Mouse (Mus musculus) testis, postnatal 10 days (tissue): ENCODE data around the gene Fam160a1.

Experiments
- DNase-seq: peaks from one replicate; pipeline ENCODE4 v3.0.0; 2021; ENCODE audit warnings: low spot score

Gene Fam160a1

GRCm38 (mm10) chr3:85679960-85680359 lies 137.1 kb downstream of the Fam160a1 start:
- no peak for DNase-seq

DNA sequence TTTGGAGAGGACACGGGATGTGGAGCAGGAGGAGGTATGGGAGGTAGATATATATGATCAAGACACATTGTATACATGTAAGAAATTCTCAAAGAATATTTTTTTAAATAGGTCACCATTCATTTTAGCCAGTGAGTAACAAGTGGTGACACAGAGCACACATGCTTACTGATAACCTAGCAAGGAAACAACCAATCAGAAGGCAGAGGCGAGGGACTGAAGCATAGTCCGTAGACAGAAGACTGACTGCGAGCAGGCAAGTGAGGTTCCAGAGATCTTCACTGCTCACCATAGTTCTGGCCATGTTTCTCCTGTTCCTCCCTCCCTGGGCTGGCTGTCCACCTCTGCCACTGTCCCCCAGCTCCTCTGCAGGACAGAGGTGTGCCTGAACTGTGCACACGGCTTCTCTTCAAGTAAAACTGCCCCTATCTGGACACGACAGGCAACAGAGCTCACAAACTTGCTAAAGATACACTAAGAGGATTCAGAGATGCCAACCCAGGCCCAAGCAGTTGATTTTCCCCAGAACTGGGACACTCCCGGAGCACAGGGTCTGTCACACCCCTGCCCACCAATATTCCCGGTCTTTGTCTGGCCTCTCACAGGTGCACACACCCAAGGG lies 137.7 kb downstream of the Fam160a1 start:
- no peak for DNase-seq

DNA sequence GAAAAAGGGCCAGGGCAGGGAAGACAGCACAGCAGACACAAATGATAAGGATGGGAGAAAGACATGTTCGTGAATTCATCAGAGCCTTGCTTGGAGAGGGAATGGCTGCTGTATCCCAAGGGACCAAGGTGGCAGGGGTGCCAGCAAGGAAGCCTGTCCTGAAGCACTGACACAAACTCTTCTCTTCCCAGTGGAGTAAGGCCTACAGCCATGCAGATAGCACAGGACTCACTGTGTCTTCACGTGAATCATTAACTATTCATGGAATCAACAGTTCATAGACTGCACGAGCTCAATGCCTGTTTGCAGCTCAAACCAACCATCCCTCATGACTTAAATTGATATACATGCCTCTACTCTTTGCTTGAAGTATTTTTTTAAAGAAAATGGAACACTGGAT lies 139.1 kb downstream of the Fam160a1 start:
- DNase-seq, result no peak

DNA sequence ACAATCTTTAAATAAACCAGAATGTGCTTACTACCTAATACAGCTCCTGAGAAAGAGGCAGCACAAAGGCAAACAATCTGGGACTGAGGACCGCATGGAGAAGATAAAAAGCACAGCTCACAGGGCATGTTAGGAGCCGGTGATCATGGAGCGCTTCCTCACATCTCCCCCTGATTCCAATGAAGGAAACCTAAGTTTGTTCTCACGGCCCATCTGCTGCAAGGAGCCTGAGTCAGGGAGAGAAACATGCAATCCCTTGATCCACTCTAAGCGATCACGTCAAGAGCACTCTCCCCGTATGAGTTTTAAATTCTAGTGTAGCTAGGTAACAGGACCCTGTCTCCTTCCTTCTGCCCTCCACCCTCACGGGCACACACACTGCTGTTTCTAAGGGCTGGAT lies 140.0 kb downstream of the Fam160a1 start:
- DNase-seq, result no peak

- DNase-seq, result no peak
Measured at GRCm38 (mm10) chr3:85669844-85670243, 147.2 kb downstream of the Fam160a1 start.

GRCm38 (mm10) chr3:85667683-85668082 lies 149.4 kb downstream of the Fam160a1 start:
- DNase-seq, result no peak

- DNase-seq, result no peak
Measured at GRCm38 (mm10) chr3:85666736-85667135, 150.4 kb downstream of the Fam160a1 start.

DNA sequence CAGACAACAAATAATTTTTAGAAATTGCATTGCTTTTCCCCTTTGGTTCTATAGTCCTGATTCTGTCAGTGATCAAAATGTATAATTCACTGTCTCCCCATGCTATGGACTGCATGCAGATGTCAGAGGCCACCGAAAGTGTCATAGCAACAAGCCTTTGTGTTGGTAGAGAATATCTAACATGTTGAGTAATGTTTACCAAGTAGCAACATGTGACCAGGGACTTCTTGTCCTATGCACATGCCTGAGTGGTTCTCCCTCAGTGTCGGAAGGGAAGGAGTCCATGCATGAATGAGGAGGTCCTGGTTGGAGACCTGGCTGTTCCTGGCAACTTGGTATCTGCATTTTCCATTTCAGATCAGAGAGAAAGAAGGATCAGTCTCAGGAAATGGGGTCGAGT lies 150.9 kb downstream of the Fam160a1 start:
- DNase-seq, result no peak

DNA sequence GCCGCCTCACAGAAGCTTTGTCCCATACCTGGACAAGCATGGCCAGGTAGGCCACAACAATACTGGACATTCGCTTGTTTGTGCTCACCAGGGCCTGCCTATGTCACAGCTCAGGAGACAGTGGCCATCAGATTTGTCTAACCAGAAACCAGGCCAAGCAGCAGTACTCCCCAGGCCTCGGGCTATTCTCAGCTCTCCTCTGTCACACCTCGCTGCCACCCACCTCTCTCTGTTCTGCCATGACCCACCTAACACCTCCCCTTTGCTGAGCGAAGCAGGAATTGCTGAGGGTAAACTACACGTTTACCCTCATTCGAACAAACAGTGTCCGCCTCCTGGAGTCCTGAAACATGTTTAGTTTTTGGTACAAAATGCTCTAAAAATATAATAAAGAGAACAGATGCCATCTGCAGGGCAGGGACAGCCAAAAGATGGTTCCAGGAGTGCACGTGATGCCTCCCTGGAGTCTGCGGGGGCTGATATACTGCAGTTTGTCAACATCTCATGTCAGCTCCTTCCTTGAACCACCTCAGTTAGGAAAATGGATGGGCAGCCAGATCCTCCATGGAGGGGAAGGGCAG lies 152.4 kb downstream of the Fam160a1 start:
- no peak for DNase-seq

- DNase-seq, result no peak
Measured at GRCm38 (mm10) chr3:85663826-85664225, 153.3 kb downstream of the Fam160a1 start.

GRCm38 (mm10) chr3:85661926-85662813 lies 154.9 kb downstream of the Fam160a1 start:
- DNase-seq, result no peak

DNA sequence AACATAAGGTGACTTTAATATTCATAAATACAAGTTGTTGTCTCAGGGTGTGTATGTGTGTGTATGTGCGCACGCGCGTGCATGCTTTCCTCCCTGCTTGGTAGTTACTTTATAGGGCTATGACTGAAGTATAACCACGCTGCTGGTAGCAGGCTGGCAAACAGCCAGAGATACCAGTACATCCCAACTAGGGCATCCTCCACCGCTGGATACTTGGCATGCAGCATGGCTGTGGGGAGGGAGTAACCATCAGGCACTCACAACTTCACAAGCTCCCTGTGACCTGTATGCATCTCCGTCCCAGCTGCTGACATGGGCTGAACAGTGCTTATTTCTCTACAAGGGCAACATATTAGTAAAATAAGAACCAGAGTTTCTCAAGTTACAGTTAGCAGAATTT lies 157.4 kb downstream of the Fam160a1 start:
- DNase-seq, result no peak

GRCm38 (mm10) chr3:85655538-85655937 lies 161.6 kb downstream of the Fam160a1 start:
- DNase-seq, result no peak

GRCm38 (mm10) chr3:85652727-85653665 lies 164.1 kb downstream of the Fam160a1 start:
- DNase-seq, result no peak

- DNase-seq, result no peak
Measured at GRCm38 (mm10) chr3:85649176-85649575, 167.9 kb downstream of the Fam160a1 start.

DNA sequence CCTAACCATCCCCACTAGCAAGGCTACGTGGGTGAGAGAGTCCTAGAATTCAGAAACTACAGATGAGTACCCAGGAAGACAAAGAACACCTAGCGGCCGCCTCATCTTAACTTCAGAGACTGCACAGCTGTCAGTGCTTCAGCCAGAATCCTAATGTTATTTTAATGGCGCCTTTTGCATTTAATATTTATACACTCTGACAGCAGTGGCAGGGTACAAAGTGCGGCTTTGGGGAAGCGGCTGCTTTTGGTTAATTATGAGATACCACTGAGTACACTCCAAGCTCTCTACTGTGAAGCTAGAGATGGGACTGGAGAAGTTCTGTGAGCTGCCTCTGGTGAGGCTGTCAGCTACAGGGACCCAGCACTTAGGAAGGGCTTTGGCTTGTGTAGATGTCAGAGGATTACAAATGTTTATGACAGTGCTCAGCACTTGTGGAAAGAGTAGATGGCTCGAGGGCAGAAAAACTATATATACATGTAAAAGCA lies 171.5 kb downstream of the Fam160a1 start:
- DNase-seq, result no peak

- no peak for DNase-seq
Measured at GRCm38 (mm10) chr3:85644814-85645213, 172.3 kb downstream of the Fam160a1 start.

- DNase-seq, result no peak
Measured at GRCm38 (mm10) chr3:85641751-85642150, 175.3 kb downstream of the Fam160a1 start.

- no peak for DNase-seq
Measured at GRCm38 (mm10) chr3:85636716-85637447, 180.2 kb downstream of the Fam160a1 start.

GRCm38 (mm10) chr3:85635591-85635990 lies 181.5 kb downstream of the Fam160a1 start:
- DNase-seq, result no peak

- DNase-seq, result no peak
Measured at GRCm38 (mm10) chr3:85635126-85635419, 182.0 kb downstream of the Fam160a1 start.
